Mouse (Mus musculus): ENCODE data around the gene Prkaa2. TPM values are rescaled to one million over a fixed set of nuclear protein-coding genes. Genes with fewer than 3 reads are reported as not detected.

Prkaa2 gene
- polyA plus RNA-seq (2017; shearing (Covaris generic)): 0.09 TPM

GRCm38 (mm10) chr4:105109199-105109989, at the start of gene Prkaa2:
Gene Prkaa2 (minus strand): TSS chr4:105109890.

GRCm38 (mm10) chr4:105157276-105158168, 47.8 kb upstream of the Prkaa2 start, which contains the start of gene Plpp3:
Gene Plpp3 (plus strand): TSS chr4:105157347.

Other genes starting within 250 kb of the Prkaa2 start
- gene C8a, start 233.5 kb downstream of the Prkaa2 start, polyA plus RNA-seq (2017; shearing (Covaris generic)): not detected
- not detected for gene Fyb2, start 196.4 kb downstream of the Prkaa2 start, polyA plus RNA-seq (2017; shearing (Covaris generic))
- not detected for gene Plpp3, start 47.5 kb upstream of the Prkaa2 start, polyA plus RNA-seq (2017; shearing (Covaris generic))

Measured in naive thymus-derived CD4-positive, alpha-beta T cell, adult 5 months (primary cell).